ENCODE assay signal across 10 mouse cellular contexts in genomic region chr10:122753924-122754307, GRCm38 (mm10).
DNase-seq lines count a peak whose midpoint lies in the region; ATAC-seq and TF ChIP-seq lines count a peak whose summit lies in the region.
"Had no signal": no experiment of that assay in that cellular context is flagged by ENCODE, and none has a peak within 500 bp of the region (broad histone marks: within the 10 kb centered on the region; RNA-seq: fewer than 3 reads in every experiment).

No protein-coding gene starts in this region.

- no peak for TF ChIP-seq POLR2A in lung, adult 2 months (IDR thresholded peaks at IDR 0.05; ENCODE audit: borderline replicate concordance, extremely low read depth, low read depth, low read length)

- DNase-seq in hindbrain, embryonic 14.5 days (ENCODE audit: low spot score), result no peak
- peak; percentile 21 for DNase-seq in lung, embryonic 14.5 days
- DNase-seq in lung, adult 2 months, result no peak
- DNase-seq in heart, postnatal 0 days (ENCODE audit: low spot score), result peak; percentile 26
- DNase-seq in cerebellum, postnatal 25 days, result no peak

- no peaks in the 10 kb centered on the region for H3K9me3 ChIP-seq in forebrain, embryonic 13.5 days (replicated peaks)
- H3K9me3 ChIP-seq in forebrain, embryonic 12.5 days, result 0 out of 2 replicates have a peak, but pooled peaks cover 3% of the 10 kb centered on the region
- no peaks in the 10 kb centered on the region for H3K9me3 ChIP-seq in hindbrain, embryonic 14.5 days (ENCODE audit: control insufficient read depth, low read length)
- H3K9me3 ChIP-seq in hindbrain, embryonic 13.5 days, result no peaks in the 10 kb centered on the region
- no peaks in the 10 kb centered on the region for H3K9me3 ChIP-seq in lung, embryonic 14.5 days (ENCODE audit: low read depth, low read length)
- no peaks in the 10 kb centered on the region for H3K9me3 ChIP-seq in heart, postnatal 0 days (replicated peaks; ENCODE audit: control insufficient read depth, low read length)

- H3K27me3 ChIP-seq in forebrain, embryonic 13.5 days, result no peaks in the 10 kb centered on the region
- H3K27me3 ChIP-seq in forebrain, embryonic 12.5 days, result no peaks in the 10 kb centered on the region
- no peaks in the 10 kb centered on the region for H3K27me3 ChIP-seq in hindbrain, embryonic 14.5 days (ENCODE audit: control insufficient read depth, insufficient read depth, low read length)
- H3K27me3 ChIP-seq in hindbrain, embryonic 13.5 days, result no peaks in the 10 kb centered on the region
- no peaks in the 10 kb centered on the region for H3K27me3 ChIP-seq in lung, embryonic 14.5 days (ENCODE audit: insufficient read depth, low read length)
- no peaks in the 10 kb centered on the region for H3K27me3 ChIP-seq in heart, postnatal 0 days (ENCODE audit: control insufficient read depth, insufficient read depth, low read length)

- WGBS in forebrain, embryonic 13.5 days, result 43% methylated on average over 2 of the region's 2 CpGs
- 48% methylated on average over 2 of the region's 2 CpGs for WGBS in forebrain, embryonic 12.5 days
- 40% methylated on average over 2 of the region's 2 CpGs for WGBS in hindbrain, embryonic 14.5 days
- 53% methylated on average over 2 of the region's 2 CpGs for WGBS in hindbrain, embryonic 13.5 days
- WGBS in lung, embryonic 14.5 days, result 32% methylated on average over 2 of the region's 2 CpGs
- 30% methylated on average over 2 of the region's 2 CpGs for WGBS in lung, adult 2 months
- WGBS in heart, postnatal 0 days, result 38% methylated on average over 2 of the region's 2 CpGs

- no peak for ATAC-seq in forebrain, embryonic 13.5 days
- no peak for ATAC-seq in forebrain, embryonic 12.5 days (ENCODE audit: low FRiP score)
- ATAC-seq in hindbrain, embryonic 14.5 days (ENCODE audit: low FRiP score), result no peak
- ATAC-seq in hindbrain, embryonic 13.5 days (ENCODE audit: low FRiP score), result no peak
- peak; percentile 44; the same call in 1 of the 2 replicates for ATAC-seq in lung, embryonic 14.5 days (ENCODE audit: insufficient read depth)
- ATAC-seq in heart, postnatal 0 days (ENCODE audit: insufficient read depth, low read depth), result peak; percentile 63
- ATAC-seq: inflammation-experienced regulatory T-cells, adult 6 months had no signal

- no peak overlapping the region for H3K27ac ChIP-seq in forebrain, embryonic 13.5 days
- no peak overlapping the region for H3K27ac ChIP-seq in forebrain, embryonic 12.5 days
- no peak overlapping the region for H3K27ac ChIP-seq in hindbrain, embryonic 14.5 days
- no peak overlapping the region for H3K27ac ChIP-seq in hindbrain, embryonic 13.5 days
- H3K27ac ChIP-seq in lung, embryonic 14.5 days (ENCODE audit: low read depth), result no peak overlapping the region
- peak overlapping the region; percentile 37 for H3K27ac ChIP-seq in heart, postnatal 0 days (ENCODE audit: low read depth)
- H3K27ac ChIP-seq: liver, embryonic 14.5 days had no signal

- no peak for TF ChIP-seq CTCF in lung, embryonic 14.5 days (IDR thresholded peaks at IDR 0.05; ENCODE audit: low read depth)
- no peak for TF ChIP-seq CTCF in lung, adult 2 months (IDR thresholded peaks at IDR 0.05; ENCODE audit: insufficient read depth, low read length)
- TF ChIP-seq CTCF in heart, postnatal 0 days (IDR thresholded peaks at IDR 0.05; ENCODE audit: low read depth), result no peak

- H3K4me3 ChIP-seq in forebrain, embryonic 13.5 days, result no peak overlapping the region
- no peak overlapping the region for H3K4me3 ChIP-seq in forebrain, embryonic 12.5 days (replicated peaks)
- no peak overlapping the region for H3K4me3 ChIP-seq in hindbrain, embryonic 14.5 days (replicated peaks; ENCODE audit: low read length)
- H3K4me3 ChIP-seq in hindbrain, embryonic 13.5 days, result no peak overlapping the region
- no peak overlapping the region for H3K4me3 ChIP-seq in lung, embryonic 14.5 days (ENCODE audit: low read depth, low read length)
- H3K4me3 ChIP-seq in lung, adult 2 months (replicated peaks; ENCODE audit: extremely low read depth, low read depth, low read length), result no peak overlapping the region
- no peak overlapping the region for H3K4me3 ChIP-seq in heart, postnatal 0 days (ENCODE audit: low read depth, low read length)

- no peaks in the 10 kb centered on the region for H3K36me3 ChIP-seq in forebrain, embryonic 13.5 days (ENCODE audit: poor library complexity, severe bottlenecking)
- no peaks in the 10 kb centered on the region for H3K36me3 ChIP-seq in forebrain, embryonic 12.5 days (replicated peaks)
- no peaks in the 10 kb centered on the region for H3K36me3 ChIP-seq in hindbrain, embryonic 14.5 days (replicated peaks; ENCODE audit: control insufficient read depth, insufficient read depth)
- H3K36me3 ChIP-seq in hindbrain, embryonic 13.5 days, result no peaks in the 10 kb centered on the region
- no peaks in the 10 kb centered on the region for H3K36me3 ChIP-seq in lung, embryonic 14.5 days (ENCODE audit: insufficient read depth)
- no peaks in the 10 kb centered on the region for H3K36me3 ChIP-seq in heart, postnatal 0 days (replicated peaks; ENCODE audit: control insufficient read depth, insufficient read depth, low read length)

- no peak overlapping the region for H3K9ac ChIP-seq in forebrain, embryonic 13.5 days
- H3K9ac ChIP-seq in forebrain, embryonic 12.5 days, result no peak overlapping the region
- peak overlapping the region; percentile 18; the same call in 1 of the 2 replicates for H3K9ac ChIP-seq in hindbrain, embryonic 14.5 days
- H3K9ac ChIP-seq in hindbrain, embryonic 13.5 days, result no peak overlapping the region
- no peak overlapping the region for H3K9ac ChIP-seq in lung, embryonic 14.5 days
- no peak overlapping the region for H3K9ac ChIP-seq in heart, postnatal 0 days (replicated peaks; ENCODE audit: low read depth, low read length)
- H3K9ac ChIP-seq: liver, embryonic 14.5 days had no signal

- 0 out of 2 replicates have a peak, but pooled peaks have one; percentile 24 for TF ChIP-seq EP300 in heart, postnatal 0 days (IDR thresholded peaks at IDR 0.05; ENCODE audit: low read depth)

- peak overlapping the region; percentile 32; the same call in 1 of the 2 replicates for H3K4me2 ChIP-seq in forebrain, embryonic 13.5 days
- no peak overlapping the region for H3K4me2 ChIP-seq in forebrain, embryonic 12.5 days
- no peak overlapping the region for H3K4me2 ChIP-seq in hindbrain, embryonic 14.5 days (replicated peaks)
- no peak overlapping the region for H3K4me2 ChIP-seq in hindbrain, embryonic 13.5 days
- H3K4me2 ChIP-seq in lung, embryonic 14.5 days, result peak overlapping the region; percentile 18; the same call in 1 of the 2 replicates
- H3K4me2 ChIP-seq in heart, postnatal 0 days (ENCODE audit: low read depth, low read length), result peak overlapping the region; percentile 41

- H3K4me1 ChIP-seq in forebrain, embryonic 13.5 days, result peaks cover 19% of the 10 kb centered on the region
- peaks cover 14% of the 10 kb centered on the region for H3K4me1 ChIP-seq in forebrain, embryonic 12.5 days
- peaks cover 14% of the 10 kb centered on the region; the same call in 1 of the 2 replicates for H3K4me1 ChIP-seq in hindbrain, embryonic 14.5 days (replicated peaks; ENCODE audit: control insufficient read depth, insufficient read depth, low read length)
- H3K4me1 ChIP-seq in hindbrain, embryonic 13.5 days (replicated peaks), result peaks cover 19% of the 10 kb centered on the region
- H3K4me1 ChIP-seq in lung, embryonic 14.5 days (ENCODE audit: insufficient read depth), result peaks cover 9% of the 10 kb centered on the region
- peaks cover 10% of the 10 kb centered on the region for H3K4me1 ChIP-seq in lung, adult 2 months (ENCODE audit: control insufficient read depth, insufficient read depth, low read length)
- peaks cover 12% of the 10 kb centered on the region; the same call in 1 of the 2 replicates for H3K4me1 ChIP-seq in heart, postnatal 0 days (ENCODE audit: control insufficient read depth, insufficient read depth)

Comparison
In these comparisons a context has a peak if more than half of its experiments do, and no peak if none do; other contexts are left out.
1. H3K4me2 ChIP-seq: peak in forebrain, embryonic 13.5 days (single experiment), lung, embryonic 14.5 days (single experiment) and heart, postnatal 0 days (single experiment); none in forebrain, embryonic 12.5 days (single experiment), hindbrain, embryonic 14.5 days (single experiment) and hindbrain, embryonic 13.5 days (single experiment).
2. DNase-seq: peak in lung, embryonic 14.5 days (single experiment) and heart, postnatal 0 days (single experiment); none in hindbrain, embryonic 14.5 days (single experiment), lung, adult 2 months (single experiment) and cerebellum, postnatal 25 days (0 of 2).
3. ATAC-seq: peak in lung, embryonic 14.5 days (single experiment) and heart, postnatal 0 days (single experiment); none in forebrain, embryonic 13.5 days (single experiment), forebrain, embryonic 12.5 days (single experiment), hindbrain, embryonic 14.5 days (single experiment) and hindbrain, embryonic 13.5 days (single experiment).